Mouse (Mus musculus) urinary bladder, postnatal 4 days (tissue): ENCODE results near the gene Ptpdc1.

ENCODE experiments used
- DNase-seq, 2 experiments: peaks; one replicate each; pipeline ENCODE4 v3.0.0; 2021 to 2022; ENCODE audit warnings: low spot score in 2 of 2

The Ptpdc1 gene

DNA sequence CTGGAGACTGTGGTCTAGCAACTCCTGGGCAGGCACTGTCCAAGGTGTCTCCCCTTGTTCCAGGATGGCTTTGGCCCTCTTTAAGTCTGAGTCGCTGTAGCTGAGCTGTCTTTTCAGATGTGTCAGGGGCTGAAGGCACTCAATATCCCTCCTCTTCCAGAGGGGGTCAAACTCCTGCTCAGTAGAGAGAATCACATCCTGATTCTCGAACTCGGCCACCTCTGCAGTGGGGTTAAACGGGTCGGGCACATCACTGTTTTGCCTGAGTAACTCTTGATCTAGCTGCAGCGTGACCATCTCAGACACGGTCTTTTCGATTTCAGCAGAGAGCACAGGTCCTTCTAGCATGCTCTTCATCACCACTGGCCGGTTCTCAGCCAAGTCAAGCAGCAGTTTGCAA, 39.0 kb downstream of the Ptpdc1 start:
- no peak for DNase-seq

DNA sequence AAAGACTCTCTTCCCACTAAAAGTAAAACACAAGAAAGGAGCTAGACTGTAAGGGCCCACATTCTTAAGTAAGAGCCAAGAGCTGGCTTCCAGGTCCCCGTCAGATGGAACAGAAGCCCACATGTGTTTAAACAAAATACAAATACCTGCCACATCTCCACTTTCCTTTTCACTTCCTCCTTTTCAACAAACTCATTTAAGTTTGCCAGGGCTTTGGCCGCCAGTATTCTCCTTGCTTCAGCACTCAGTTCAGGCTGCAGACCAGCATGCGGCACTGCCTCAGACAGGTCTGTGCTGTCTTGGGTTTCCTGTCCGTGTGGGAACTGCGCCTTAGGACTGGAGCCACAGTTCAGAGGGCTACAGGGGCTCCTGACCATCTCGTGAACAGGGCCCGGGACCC, 39.7 kb downstream of the Ptpdc1 start:
- DNase-seq = no peak

DNA sequence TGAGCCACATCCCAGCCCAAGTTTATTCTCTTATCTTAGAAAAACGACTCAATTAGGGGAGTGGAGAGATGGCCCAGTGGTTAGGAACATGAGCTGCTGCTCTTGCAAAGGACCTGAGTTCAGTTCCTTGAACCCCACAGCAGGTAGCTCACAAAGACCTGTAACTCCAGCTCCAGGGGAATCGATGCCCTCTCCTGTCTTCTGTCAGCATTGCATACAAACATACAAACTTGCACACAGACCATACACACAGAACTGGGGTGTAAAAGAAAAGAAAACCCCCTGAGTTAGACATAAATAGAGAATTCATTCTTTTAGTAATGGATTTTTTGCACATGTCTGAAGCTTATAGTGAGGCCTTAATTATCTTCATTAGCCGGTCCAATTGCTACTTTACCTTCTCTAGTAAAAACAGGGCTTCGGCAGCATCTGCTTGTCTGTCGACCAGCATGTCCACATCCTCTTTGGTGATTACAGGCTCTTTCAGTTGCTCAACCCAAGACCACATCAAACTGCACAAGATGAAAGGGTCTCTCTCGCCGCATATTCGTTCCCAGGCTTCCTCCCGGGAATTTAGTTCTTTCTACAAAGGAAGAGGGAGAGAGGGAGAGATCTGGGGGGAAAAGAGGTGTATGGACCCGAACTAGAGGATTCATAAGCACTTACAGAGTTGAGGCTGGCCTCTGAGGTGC, 42.6 kb downstream of the Ptpdc1 start:
- DNase-seq = no peak

DNA sequence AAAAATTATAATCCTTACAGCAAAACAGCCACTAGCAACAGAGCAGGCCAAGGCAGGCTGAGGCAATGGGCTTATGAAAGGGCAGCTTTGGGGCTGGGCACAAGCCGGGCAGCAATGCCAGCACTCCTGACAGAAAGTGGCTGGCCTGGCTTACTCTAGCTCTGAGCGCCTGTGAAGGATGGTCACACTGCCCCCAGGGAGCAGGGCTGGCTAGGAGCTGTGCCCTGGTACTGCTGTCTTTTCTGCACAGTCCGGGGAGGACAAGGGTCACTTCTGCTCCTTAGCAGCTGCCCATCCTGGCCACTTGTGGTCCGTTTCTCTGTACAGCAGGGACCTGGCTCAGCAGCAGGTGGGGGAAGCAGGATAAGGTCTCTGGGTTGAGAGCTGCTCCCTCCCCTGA, 46.8 kb downstream of the Ptpdc1 start:
- no peak for DNase-seq

DNA sequence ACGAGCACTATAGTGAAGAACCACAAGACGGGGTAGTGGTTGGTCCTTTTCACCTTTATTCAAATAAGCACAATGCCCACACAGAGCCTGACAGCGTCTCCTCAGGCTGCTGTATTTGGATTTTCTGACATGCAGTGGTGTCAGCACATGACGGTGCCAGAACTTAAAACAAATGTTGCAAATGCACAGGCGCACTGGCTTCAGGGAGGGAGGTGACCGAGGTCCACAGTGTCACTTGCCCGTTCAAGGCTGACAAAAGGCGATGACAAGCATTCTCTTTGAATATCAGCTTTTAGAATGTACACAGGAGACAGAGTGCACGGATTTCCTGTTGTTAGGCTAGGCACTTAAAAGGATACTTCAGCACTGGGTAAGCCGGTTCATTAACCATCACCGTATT, 47.6 kb downstream of the Ptpdc1 start:
- no peak for DNase-seq

DNA sequence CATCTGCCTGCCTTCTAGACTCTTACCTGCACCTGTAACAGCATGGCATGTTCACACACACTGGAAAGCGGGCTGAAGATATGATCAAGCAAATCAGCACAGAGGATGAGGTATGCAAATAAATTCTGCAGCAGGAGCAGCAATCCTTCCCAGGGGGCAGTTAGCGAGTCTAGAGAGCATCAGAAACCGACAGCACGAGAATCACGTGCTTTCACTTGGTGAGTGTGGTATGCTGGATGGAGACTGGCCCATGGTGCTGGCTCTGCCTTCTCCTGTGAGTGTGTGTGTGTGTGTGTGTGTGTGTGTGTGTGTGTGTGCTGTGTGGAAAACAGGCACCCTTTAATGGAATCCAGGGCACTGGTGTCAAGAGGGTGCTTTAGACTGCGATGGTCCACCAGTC, 48.5 kb downstream of the Ptpdc1 start:
- DNase-seq = no peak

DNA sequence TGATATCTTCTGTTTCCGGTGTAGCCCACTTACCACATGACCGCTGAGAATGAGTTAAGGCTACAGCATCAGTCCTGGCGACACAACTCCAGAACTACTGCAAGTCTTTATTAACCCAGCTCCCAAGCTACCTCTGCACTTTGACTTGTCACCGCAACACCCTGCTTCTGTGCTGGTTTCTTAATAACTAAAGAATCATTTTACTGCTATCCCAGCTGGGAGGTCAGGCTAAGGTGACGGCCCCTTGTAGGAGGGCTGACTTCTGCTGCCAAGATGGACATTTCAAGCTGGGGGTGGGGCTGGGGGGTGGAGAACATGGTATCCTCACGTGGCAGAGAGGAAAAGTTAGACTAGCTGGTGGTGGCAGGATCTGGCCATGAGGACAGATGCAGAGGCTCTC, 50.7 kb downstream of the Ptpdc1 start:
- no peak for DNase-seq

DNA sequence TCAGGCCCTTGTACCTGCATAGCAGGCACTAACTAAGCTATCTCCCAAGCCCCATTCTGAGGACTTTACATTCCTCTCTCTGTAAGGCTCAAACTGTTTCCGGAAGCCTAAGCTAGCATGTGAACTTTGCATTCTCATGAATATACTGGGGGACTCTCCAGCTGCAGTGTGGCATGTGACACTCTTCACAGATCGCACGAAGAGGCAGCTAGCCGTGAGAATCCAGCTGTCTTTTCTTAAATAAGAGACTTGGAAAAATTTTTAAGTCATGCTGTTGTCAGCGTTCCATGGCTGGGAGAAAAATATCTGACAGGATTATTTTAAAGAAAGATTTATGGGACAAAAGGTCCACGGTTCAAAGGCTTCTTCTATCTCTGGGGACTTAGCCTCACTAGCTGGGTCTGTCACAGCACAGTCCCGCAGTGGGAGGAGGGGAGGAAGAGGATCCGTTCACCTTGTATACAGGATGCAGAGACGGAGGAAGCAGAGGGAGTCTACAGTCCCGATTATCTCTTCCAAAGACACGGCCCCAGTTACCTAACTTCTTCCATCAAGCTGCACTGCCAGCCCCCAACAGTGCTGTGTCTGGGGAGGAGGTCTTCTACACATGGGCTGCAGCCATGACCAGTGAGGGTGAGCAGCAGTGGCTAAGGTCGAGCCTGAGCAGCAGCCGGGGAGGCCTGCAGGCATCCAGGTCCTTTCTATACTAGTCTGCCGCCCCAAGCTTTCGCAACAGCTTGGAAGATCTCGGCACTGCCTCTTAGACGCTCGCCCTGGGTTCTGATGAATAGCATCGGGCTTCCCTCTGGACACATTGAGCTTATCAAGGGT, 51.7 kb downstream of the Ptpdc1 start:
- DNase-seq = no peak

DNA sequence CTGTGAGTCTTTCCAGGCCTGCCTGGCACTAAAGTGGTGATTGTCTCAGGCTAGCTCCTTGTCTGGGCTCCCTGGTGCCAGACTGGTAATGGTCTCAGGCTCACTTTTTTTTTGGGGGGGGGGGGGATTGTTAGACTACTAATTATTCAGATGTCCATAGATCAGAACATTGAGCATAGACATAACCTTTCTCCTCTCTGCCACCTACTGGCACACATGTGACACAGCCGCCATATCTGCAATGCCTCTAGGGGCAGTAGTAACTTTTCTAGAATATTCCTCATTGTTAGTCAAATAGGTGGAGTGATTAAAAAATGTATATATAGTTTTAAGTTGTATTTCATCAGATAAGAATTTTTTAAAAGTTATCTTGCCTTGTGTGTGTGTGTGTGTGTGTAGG, 53.3 kb downstream of the Ptpdc1 start:
- DNase-seq = no peak

DNA sequence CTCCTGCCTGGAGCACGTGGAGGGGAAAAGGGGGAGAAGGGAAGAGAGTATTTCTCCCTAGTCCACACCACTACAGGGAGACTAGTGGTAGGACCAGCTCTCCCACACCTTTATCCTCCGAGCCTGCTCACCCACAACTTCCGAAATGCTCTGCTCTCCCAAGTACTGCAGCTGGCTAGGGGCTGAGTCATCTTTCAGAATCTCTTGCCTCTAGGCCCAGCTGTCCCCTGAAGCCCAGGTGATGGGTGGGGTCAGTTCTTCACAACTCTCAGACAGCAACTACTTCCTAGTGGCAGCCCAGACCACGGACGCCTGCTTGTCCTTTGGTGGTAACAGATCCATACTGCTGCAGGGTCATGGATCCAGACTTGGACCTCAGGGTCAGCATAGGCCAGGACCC, 54.2 kb downstream of the Ptpdc1 start:
- DNase-seq = no peak

DNA sequence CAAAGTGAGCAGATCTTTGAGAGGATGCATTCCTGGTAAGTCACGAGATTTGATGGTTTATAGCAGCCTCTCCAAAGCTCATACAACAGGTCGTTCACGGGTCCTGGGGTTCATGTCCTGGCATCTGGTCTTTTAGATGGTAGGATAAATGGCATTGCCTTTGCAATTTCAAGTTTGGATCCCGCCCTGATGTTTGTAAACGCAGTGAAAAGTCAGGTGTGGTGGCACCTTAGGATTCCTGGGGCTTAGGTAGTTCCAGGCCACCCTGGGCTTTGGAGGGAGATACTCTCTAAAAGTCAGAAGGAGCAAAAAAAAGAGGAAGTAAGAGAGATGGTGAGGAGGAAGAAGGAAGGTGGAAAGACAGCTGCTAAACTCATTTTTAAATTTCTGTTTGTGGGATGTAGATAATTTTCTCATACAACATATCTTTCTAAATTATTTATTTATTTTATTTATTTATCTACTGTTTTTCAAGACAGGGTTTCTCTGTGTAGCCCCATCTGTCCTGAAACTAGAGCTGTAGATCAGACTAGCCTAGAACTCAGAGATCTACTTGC, 55.8 kb downstream of the Ptpdc1 start:
- DNase-seq = no peak

DNA sequence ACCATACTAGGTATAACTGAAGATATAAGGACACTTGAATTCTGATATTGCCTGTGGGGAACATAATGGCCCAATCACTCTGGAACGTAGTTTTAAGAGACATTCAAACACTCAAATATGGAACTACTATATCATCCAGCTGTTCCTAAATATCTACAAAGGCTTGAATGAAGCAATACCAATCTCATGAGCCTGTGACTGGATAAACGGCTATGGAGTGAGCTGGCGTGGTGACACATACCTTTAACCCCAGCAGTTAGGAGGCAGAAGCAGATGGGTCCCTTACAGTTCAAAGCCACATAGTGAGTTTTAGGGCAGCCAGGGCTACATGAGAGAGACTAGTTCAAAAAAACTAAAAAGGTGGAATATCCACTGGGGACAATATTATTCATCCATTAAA, 57.8 kb downstream of the Ptpdc1 start:
- no peak for DNase-seq

DNA sequence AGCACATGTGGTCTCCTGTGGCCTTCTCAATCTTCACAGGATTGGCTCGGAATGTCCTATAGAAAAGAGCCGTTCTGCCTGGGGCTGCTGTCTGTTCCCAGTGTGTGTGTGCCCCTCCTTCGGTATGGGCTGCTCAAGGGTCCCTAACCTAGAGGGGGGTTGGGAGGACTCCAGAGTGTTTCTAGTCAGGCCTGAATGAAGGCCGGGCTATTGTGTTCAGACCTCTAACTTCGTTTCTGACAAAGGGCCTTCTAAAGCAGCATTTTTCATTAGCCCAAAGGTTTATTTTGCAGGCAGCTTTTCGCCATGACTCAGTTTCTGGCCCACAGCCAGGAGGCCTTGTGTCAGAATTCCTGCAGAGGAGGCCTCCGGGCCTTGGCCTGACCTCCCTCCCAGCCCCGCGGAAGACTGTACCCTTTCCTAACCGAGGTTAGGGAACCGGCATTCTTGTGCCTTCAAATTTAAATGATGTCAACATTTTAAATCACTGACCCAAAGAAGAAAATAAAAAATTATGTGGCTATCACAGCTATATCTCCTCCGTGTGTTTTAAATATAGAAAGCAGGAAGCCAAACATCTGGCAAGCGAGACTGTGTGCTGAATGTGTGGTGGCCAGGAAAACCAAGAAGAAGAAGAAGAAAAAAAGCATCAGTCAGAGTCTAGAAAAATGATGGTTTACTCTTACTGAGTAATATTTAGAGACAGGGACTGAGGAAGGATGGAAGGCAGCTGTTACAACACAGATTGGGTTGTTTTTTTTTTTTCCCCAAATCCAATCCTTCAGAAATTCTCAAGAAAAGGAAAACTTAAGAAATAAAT, 59.1 kb downstream of the Ptpdc1 start:
- DNase-seq = peak; percentile 84 to 94

DNA sequence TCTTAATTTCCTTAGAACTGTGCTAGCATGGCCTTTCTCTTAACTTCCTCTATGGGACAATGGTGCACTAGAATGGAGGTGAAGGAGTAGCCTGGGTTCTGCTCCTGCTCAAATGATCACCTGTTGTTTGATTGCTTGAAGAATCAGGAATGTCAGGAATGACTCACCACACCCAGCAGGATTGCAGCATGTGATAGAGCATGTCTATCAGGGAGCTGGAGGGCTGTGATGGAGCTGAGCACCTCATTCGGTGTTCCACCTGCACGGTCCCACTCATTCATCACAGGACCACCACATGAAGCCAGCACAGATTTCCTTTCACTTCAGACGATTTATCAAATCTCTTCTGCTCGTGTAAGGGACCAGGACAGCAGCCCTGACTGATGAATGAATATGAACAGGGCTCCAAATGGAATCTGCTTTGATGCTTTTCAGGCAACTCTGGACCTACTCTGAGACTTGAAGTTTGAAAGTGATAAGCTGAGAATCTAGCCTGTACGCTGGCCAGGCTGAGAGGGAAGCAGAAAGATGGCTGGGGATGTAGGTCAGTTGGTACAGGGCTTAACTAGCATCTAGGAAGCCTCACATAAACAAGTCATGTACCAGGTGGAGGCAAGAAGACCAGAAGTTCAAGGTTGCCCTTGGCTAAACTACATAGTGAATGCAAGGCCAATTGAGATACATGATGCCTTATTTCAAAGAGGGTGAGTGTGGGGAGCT, 60.4 kb downstream of the Ptpdc1 start:
- no peak for DNase-seq

DNA sequence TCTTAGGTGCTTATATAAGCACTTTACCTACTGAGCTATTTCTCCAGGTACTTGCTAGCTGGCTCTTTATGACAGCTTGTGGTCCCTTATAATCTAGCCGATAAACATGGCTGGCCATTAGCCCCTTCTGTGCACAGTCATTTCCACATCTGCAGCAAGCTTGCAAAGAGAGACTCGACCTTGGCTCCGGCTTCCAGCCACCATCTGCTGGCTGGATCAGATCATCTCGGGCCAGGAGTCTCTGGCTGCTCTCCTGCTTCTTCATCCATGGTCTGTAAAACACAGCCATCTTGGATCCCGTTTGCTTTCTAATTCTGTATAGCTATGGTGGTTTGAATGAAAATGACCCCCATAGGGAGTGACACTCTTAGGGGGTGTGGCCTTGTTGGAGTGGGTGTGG, 63.1 kb downstream of the Ptpdc1 start:
- DNase-seq = no peak

DNA sequence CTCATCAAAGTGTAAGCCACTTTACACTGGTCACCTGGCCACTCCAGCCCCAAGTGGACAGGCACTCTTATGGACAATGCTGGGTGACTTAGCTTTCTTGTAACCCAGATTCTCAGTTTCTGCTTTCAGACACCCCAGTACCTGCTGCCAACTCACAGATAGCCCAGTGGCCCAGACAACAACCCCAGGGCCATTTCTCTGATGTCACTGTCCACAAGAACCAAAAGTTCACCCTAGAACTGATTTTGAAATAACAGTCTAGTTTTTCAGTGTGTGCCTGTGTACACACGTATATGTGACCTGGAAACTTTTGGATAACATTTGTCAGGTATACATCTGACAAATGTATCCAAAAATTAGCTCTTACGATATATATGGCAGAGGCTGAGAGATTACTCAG, 64.0 kb downstream of the Ptpdc1 start:
- no peak for DNase-seq

DNA sequence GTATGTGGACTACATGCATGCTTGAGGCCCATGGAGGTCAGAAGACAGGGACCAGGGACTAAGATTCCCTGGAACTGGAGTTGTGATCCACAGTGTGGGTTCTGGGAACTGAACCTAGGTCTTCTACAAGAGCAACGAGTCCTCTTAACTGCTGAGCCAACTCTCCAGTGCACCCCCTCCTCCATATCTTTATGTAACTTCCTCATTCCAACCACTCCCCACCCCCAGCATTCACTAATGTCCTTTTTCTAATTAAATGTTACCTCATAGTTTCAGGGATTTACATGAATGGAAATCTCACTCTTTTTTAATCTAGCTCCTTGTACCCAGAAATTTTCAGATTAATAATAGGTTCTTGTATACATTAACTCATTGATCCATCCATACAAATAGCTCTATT, 69.5 kb downstream of the Ptpdc1 start:
- DNase-seq = no peak

DNA sequence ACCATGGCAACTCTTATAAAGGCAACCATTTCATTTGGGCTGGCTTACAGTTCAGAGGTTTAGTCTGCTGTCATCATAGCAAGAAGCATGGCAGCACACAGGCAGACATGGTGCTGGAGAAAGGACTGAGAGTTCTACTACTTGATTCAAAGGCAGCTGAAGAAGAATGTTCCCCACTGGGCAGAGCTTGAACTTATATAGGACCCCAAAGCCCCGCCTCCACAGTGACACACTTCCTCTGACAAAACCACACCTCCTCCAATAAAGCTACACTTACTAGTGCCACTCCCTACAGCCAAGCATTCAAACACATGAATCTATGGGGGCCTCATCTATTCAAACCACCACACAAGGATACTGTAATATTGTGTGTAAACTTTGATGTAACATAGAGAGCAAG, 70.9 kb downstream of the Ptpdc1 start:
- no peak for DNase-seq

DNA sequence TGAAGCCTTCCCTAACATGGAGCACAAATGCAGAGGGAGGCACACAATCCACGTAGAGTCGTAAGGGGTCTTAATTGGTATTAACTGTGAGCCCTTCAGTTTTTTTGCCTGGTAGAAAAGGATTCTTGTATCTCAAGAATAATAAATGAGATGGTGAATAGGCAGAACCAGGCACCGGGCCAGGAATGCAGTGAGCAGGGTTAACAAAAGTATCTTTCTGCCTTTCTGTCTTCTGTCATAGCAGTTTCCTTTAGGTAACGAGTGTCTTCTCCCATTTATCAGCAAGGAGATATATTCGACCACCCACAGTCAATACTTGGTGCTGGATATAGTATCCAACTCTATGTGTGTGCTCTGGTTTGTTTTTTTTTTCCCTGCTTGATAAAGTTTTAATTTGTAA, 72.0 kb downstream of the Ptpdc1 start:
- no peak for DNase-seq

DNA sequence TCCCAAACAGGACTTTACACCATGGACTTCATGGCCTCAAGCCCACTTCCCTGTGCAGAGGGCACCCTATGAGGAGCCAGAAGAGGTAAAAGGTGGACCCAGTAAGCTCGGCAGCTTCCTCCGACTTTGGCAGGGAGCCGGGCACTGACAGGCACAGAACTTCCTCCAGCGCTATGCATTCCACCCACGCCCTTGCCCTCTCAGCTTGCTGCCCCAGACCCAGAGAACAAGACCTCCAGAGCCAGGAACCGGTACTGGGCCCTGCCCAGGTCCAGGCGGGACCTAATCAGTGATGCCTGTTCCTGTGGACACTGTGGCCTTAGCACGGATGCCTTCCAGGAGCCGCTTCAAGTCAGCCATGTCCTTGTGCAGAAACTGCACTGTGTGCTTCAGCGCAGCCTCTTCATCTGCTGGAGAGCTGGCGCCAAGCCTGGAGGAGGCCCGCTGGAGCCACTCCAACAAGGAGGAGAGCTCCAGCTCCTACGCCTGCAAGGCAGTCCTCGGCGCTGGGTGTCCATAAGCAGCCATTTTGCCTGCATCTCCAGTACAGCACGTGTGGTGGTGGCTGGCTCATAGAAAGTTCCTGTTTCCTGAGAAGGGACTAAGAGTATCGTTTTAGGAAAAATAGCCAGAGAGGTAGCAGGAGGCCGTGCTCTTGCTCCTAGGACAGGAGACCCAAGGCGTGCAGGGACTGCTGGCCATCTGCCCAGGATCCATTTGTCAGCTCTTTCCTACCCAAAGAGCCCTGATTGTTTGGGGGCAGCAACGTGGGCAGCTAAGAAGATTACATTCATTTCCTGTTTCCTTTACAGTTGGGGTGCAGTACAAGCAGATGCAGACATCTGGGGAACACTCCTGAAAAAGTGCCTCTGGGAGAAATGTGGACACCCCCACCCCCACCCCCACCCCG, 73.0 kb downstream of the Ptpdc1 start:
- DNase-seq = peak; percentile 91 to 94

DNA sequence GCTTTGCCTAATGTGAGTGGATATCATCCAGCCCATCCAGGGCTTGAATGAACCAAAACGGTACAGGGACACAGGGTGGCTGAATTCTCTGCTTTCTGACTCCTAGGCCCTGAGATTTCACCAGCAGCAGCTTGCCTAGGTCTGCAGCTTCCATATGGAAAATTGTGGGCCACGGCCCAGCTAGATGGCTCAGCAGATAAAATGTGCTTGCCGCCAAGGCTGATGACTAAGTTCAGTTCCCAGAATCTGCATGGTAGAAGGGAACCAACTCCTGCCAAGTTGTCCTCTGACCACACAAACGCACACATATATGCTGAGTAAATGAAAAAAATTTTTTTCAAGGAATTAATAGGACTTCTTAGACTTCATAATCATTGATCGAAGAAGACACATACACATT, 77.2 kb downstream of the Ptpdc1 start:
- no peak for DNase-seq
